ENCODE assay signal across 11 mouse cellular contexts in genomic region chr6:53906051-53906462, GRCm38 (mm10).
A peak's percentile ranks its signal among the peaks of the same experiment; 100 is the strongest.
DNase-seq lines count a peak whose midpoint lies in the region; ATAC-seq and TF ChIP-seq lines count a peak whose summit lies in the region.
"Had no signal": no experiment of that assay in that cellular context is flagged by ENCODE, and none has a peak within 500 bp of the region (broad histone marks: within the 10 kb centered on the region; RNA-seq: fewer than 3 reads in every experiment).

No protein-coding gene starts in this region.

- peaks cover 12% of the 10 kb centered on the region; the same call in 1 of the 2 replicates for H3K4me1 ChIP-seq in heart, embryonic 16.5 days (ENCODE audit: control insufficient read depth, insufficient read depth, low read length)
- H3K4me1 ChIP-seq in stomach, embryonic 16.5 days (ENCODE audit: control insufficient read depth, insufficient read depth, low read length): peaks cover 15% of the 10 kb centered on the region
- H3K4me1 ChIP-seq in stomach, postnatal 0 days (replicated peaks; ENCODE audit: control insufficient read depth, insufficient read depth): no peaks in the 10 kb centered on the region

- no peak overlapping the region for H3K9ac ChIP-seq in heart, embryonic 16.5 days (ENCODE audit: low read length)
- H3K9ac ChIP-seq in stomach, embryonic 16.5 days (ENCODE audit: low read length): no peak overlapping the region
- H3K9ac ChIP-seq in stomach, postnatal 0 days (ENCODE audit: low read length): no peak overlapping the region

- no peak for ATAC-seq in heart, embryonic 16.5 days (replicated peaks; ENCODE audit: extremely low read depth, insufficient read depth, low FRiP score)
- no peak for ATAC-seq in stomach, embryonic 16.5 days (ENCODE audit: insufficient read depth, low FRiP score)
- no peak for ATAC-seq in stomach, postnatal 0 days (ENCODE audit: low FRiP score, low TSS enrichment)

- no peaks in the 10 kb centered on the region for H3K36me3 ChIP-seq in heart, embryonic 16.5 days (ENCODE audit: control insufficient read depth, insufficient read depth)
- H3K36me3 ChIP-seq in stomach, embryonic 16.5 days (ENCODE audit: control insufficient read depth, insufficient read depth, low read length): no peaks in the 10 kb centered on the region
- no peaks in the 10 kb centered on the region for H3K36me3 ChIP-seq in stomach, postnatal 0 days (ENCODE audit: control insufficient read depth, insufficient read depth, low read length)

- H3K27ac ChIP-seq in heart, embryonic 16.5 days (ENCODE audit: low read length): 0 out of 2 replicates have a peak overlapping the region, but pooled peaks have one; percentile 13
- H3K27ac ChIP-seq in stomach, embryonic 16.5 days (ENCODE audit: low read length): peak overlapping the region; percentile 22; the same call in 1 of the 2 replicates
- no peak overlapping the region; the same call in 1 of the 2 replicates for H3K27ac ChIP-seq in stomach, postnatal 0 days (replicated peaks)
- H3K27ac ChIP-seq: layer of hippocampus, adult 2 months had no signal

- no peak for TF ChIP-seq EP300 in stomach, postnatal 0 days (optimal IDR thresholded peaks at IDR 0.05)

- no peak overlapping the region for H3K4me3 ChIP-seq in heart, embryonic 16.5 days (ENCODE audit: low read length)
- no peak overlapping the region for H3K4me3 ChIP-seq in stomach, embryonic 16.5 days (replicated peaks; ENCODE audit: low read length)
- no peak overlapping the region for H3K4me3 ChIP-seq in stomach, postnatal 0 days (ENCODE audit: low read depth, low read length)
- H3K4me3 ChIP-seq: layer of hippocampus, adult 2 months had no signal

- H3K4me2 ChIP-seq in heart, embryonic 16.5 days (ENCODE audit: low read depth, low read length): no peak overlapping the region
- no peak overlapping the region for H3K4me2 ChIP-seq in stomach, embryonic 16.5 days (ENCODE audit: low read depth, low read length)
- no peak overlapping the region for H3K4me2 ChIP-seq in stomach, postnatal 0 days (replicated peaks; ENCODE audit: low read depth)

- no peaks in the 10 kb centered on the region for H3K9me3 ChIP-seq in heart, embryonic 16.5 days (replicated peaks; ENCODE audit: control insufficient read depth, low read length)
- H3K9me3 ChIP-seq in stomach, embryonic 16.5 days (replicated peaks; ENCODE audit: control insufficient read depth, low read length): no peaks in the 10 kb centered on the region
- H3K9me3 ChIP-seq in stomach, postnatal 0 days (ENCODE audit: control insufficient read depth, low read length): no peaks in the 10 kb centered on the region

- no peaks in the 10 kb centered on the region for H3K27me3 ChIP-seq in heart, embryonic 16.5 days (ENCODE audit: control insufficient read depth, insufficient read depth, low read length)
- H3K27me3 ChIP-seq in stomach, embryonic 16.5 days (ENCODE audit: control insufficient read depth, insufficient read depth, low read length): no peaks in the 10 kb centered on the region
- H3K27me3 ChIP-seq in stomach, postnatal 0 days (ENCODE audit: control insufficient read depth, insufficient read depth, low read length): no peaks in the 10 kb centered on the region

- DNase-seq in heart, adult 8-10 months (ENCODE audit: low spot score): no peak
- DNase-seq in stomach, postnatal 0 days (ENCODE audit: low spot score): no peak
- DNase-seq in lung, adult 18-20 months: peak; percentile 19 to 22
- DNase-seq in natural killer cell, adult 2 months (ENCODE audit: low spot score in 2 of 2): no peak
- DNase-seq in layer of hippocampus, adult 8-10 months (ENCODE audit: low spot score in 2 of 2): no peak
- DNase-seq in thymus, postnatal 4 days: no peak
- DNase-seq: cerebellum, adult 2 months; thymus, postnatal 14 days had no signal

- 22% methylated on average over 1 of the region's 1 CpGs for WGBS in heart, embryonic 16.5 days
- WGBS in stomach, embryonic 16.5 days: 26% methylated on average over 1 of the region's 1 CpGs
- 12% methylated on average over 1 of the region's 1 CpGs for WGBS in stomach, postnatal 0 days

- TF ChIP-seq CTCF in stomach, postnatal 0 days (IDR thresholded peaks at IDR 0.05; ENCODE audit: low read depth): no peak

Comparison
In these comparisons a context has a peak if more than half of its experiments do, and no peak if none do; other contexts are left out.
1. DNase-seq: peak in lung, adult 18-20 months (2 of 2); none in heart, adult 8-10 months (single experiment), stomach, postnatal 0 days (single experiment), natural killer cell, adult 2 months (0 of 2), layer of hippocampus, adult 8-10 months (0 of 2) and thymus, postnatal 4 days (single experiment).